Mouse (Mus musculus): ENCODE data around the gene Synj1.

DNA sequence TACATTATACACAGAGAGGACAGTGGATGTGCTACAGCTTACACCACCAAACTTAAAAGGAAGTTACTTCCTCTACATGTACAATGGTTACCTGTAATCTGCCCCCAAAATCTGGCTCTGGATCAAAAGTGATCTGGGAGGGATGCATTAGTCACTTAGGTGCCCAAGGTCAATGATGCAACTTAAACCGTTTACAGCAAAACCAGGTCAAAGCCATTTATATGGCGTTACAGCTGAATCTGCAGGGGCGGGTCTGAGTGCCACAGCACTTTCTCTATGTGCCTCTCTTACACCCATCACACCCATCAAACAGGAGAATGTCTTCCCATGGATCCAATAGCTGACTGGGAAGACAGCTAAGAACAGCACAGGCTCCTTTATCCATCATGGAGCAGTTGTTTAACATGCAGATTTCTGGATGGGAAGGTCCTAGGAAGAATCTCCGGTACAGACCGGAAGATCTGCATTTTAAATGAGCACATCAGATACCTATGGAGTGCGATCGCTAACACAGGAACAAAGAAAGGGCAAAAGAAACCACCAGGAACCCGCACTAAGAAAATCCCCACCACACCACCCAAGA lies 18.1 kb upstream of the Synj1 start:
- TF ChIP-seq POLR2A (IDR thresholded peaks at IDR 0.05; ENCODE audit: borderline replicate concordance, extremely low read depth, low read depth, low read length) (no peak), CTCF (IDR thresholded peaks at IDR 0.05; ENCODE audit: insufficient read depth, low read length) (no peak)

Measured in lung, adult 2 months (tissue).